Mouse (Mus musculus) hindbrain, embryonic 16.5 days (tissue): ENCODE measurements around the gene Il18bp. TPM values are rescaled to one million over a fixed set of nuclear protein-coding genes. Genes with fewer than 3 reads are reported as not detected.
"Not testable (repeated sequence)": the region's sequence is repeated elsewhere in the genome, so short reads cannot be mapped to it uniquely, and the experiment has no call there.

Source experiments
- ATAC-seq: fragments of 200-750 bp; cut with Nextera tagmentation; 2 replicates; pipeline ENCODE4 v1.8.0; 2017; ENCODE audit warnings: moderate TSS enrichment, moderate library complexity
- H3K27ac ChIP-seq: fragments of 300-500 bp; sonication (generic); 2 replicates; pipeline ENCODE4 v1.5.1; 2014; ENCODE audit warnings: low read depth, mild to moderate bottlenecking, control low read depth, low read length, moderate library complexity
- H3K27me3 ChIP-seq: fragments of 300-500 bp; sonication (generic); replicated peaks from 2 replicates; pipeline ENCODE4 v1.6.1; 2014; ENCODE audit warnings: low read length; ENCODE audit not compliant: control insufficient read depth, insufficient read depth
- H3K36me3 ChIP-seq: fragments of 300-500 bp; sonication (generic); 2 replicates; pipeline ENCODE4 v1.6.1; 2014; ENCODE audit warnings: mild to moderate bottlenecking, low read length, moderate library complexity, mixed read lengths; ENCODE audit not compliant: control insufficient read depth, insufficient read depth
- H3K4me1 ChIP-seq: fragments of 300-500 bp; sonication (generic); 2 replicates; pipeline ENCODE4 v1.6.1; 2014; ENCODE audit warnings: low read depth, low read length; ENCODE audit not compliant: control insufficient read depth, insufficient read depth
- H3K4me2 ChIP-seq: fragments of 300-500 bp; sonication (generic); 2 replicates; pipeline ENCODE4 v1.6.1; 2014; ENCODE audit warnings: mild to moderate bottlenecking, low read length, control low read depth, moderate library complexity
- H3K4me3 ChIP-seq: fragments of 300-500 bp; sonication (generic); 2 replicates; pipeline ENCODE4 v1.5.1; 2014; ENCODE audit warnings: mild to moderate bottlenecking, low read length, control low read depth, moderate library complexity
- H3K9ac ChIP-seq: fragments of 300-500 bp; sonication (generic); 2 replicates; pipeline ENCODE4 v1.6.1; 2014; ENCODE audit warnings: low read depth, mild to moderate bottlenecking, control low read depth, low read length, moderate library complexity
- H3K9me3 ChIP-seq: fragments of 300-500 bp; sonication (generic); 2 replicates; pipeline ENCODE4 v1.6.1; 2014; ENCODE audit warnings: mild to moderate bottlenecking, low read length, moderate library complexity; ENCODE audit not compliant: control insufficient read depth
- WGBS: fragments of 180-500 bp; shearing (Covaris S2); extraction: QIAGEN DNeasy Blood & Tissue Kit; methylation state at CpG from one replicate; pipeline ENCODE4 v1.1.7; 2014; 5-methylcytosine and 5-hydroxymethylcytosine counted together
- polyA plus RNA-seq: library from polyadenylated mRNA; unstranded; fragments of >200 nt; fragmentation: Nextera tagmentation; extraction: Ambion mirVana; gene quantifications from 2 replicates; pipeline ENCODE4 v1.2.1, GENCODE M21; 2015

Il18bp gene
- polyA plus RNA-seq: 4.1 and 4.7 TPM in 2 replicates

DNA sequence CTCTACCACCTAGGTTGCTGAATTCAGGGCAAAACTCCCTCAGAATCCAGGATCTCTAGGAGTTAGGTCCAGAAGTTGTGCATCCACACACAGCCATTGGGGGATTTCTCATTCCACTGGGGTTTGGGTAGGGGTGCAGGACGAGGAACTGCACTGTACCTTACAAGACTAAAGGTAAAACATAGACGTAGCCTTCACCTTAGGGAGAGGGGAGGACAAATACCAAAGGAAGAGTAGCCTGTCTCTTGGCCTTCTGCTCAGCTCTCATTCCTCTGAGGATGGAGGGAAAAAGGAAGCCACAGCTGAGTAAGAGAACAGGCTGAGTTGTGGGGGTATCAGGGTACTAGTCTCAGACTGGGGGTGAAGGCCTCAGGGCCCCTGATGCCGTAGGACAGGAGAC, at the start of gene Il18bp:
TSS of gene Il18bp (minus strand) at position 101 of the 400 bp plus-strand sequence.
- no peak for ATAC-seq
- peaks cover 52% of the 10 kb centered on the region for H3K36me3 ChIP-seq
- H3K4me3 ChIP-seq: no peak within 1 kb of the TSS
- H3K9me3 ChIP-seq: no peaks in the 10 kb centered on the region
- no peaks in the 10 kb centered on the region for H3K4me1 ChIP-seq
- H3K27ac ChIP-seq: no peak within 1 kb of the TSS
- 90% methylated on average over 3 of the region's 3 CpGs for WGBS
- no peaks in the 10 kb centered on the region for H3K27me3 ChIP-seq
- no peak within 1 kb of the TSS for H3K4me2 ChIP-seq
- H3K9ac ChIP-seq: no peak within 1 kb of the TSS

DNA sequence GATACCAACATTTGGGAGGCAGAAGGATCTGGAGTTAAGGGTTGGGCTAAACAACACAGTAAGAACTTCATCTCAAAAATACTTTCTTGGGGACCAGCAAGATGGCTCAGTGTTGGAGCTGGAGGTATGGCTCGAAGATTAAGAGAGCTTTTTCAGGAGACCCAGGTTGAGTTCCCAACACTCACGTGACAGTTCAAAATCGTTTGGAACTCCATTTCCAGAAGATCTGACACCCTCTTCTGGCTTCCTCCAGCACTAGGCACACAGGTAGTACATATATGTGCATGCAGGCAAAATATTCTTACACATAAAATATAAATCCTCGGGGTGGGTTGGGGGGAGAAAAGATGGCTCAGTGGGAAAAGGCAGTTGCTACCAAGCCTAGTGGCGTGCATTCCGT, 47.9 kb upstream of the Il18bp start:
- Histone ChIP-seq H3K36me3 (peaks cover 2% of the 10 kb centered on the region), H3K27me3 (no peaks in the 10 kb centered on the region), H3K4me3 (peak overlapping the region; percentile 77), H3K4me2 (peak overlapping the region; percentile 66), H3K9ac (no peak overlapping the region), H3K4me1 (peaks cover 24% of the 10 kb centered on the region), H3K27ac (no peak overlapping the region), H3K9me3 (no peaks in the 10 kb centered on the region)
- WGBS: 86% methylated on average over 6 of the region's 6 CpGs
- no peak for ATAC-seq

DNA sequence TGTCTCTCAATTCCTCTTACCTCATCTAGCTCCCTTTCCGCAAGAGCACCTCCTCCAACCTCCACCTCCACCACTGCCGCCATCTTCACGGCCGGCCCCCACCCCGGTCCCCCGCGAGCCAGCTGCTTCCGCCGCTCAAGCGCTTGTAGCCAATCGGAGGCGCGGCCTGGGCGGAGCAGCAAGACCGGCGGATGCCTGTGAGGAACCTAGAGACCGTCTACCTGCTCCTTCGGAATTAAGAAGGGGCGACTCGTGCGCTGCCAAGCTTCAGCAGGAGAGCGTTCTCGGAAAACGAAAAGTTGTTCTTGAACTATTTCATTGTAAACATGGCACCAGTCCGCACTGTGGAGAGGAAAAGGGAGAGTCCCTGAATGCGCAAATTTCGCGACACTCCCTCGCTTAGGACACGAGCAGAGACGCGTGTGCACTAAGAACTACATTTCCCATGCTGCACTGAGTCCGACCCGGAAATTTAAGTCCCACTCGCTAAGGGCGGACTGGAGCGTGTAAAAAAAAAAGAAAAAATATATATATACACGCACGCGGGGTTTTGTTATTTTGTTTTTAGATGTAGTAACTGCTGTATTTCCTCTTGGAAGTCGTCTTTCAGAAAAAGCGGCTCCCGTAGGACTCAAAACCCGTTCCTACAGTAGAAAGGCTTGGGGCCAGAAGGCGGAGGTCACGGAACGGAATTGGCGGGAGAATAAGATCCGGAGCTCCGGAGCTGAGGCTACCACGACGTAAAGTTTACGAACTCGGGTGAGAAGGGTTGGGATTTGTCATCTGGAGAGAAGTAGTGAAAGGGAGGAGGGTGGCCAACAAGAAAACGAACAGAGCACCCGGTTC, 46.8 kb upstream of the Il18bp start, which contains the start of the genes Rnf121, Xndc1 and Xntrpc:
TSS of gene Rnf121 (minus strand) at position 424 of the 846 bp plus-strand sequence.
TSS of gene Xndc1 (plus strand) at position 466 of the 846 bp plus-strand sequence.
TSS of gene Xntrpc (plus strand) at position 668 of the 846 bp plus-strand sequence.
- Histone ChIP-seq H3K36me3 (no peaks in the 10 kb centered on the region), H3K27me3 (no peaks in the 10 kb centered on the region), H3K27ac (peak within 1 kb of the TSS; percentile 86), H3K4me2 (peak within 1 kb of the TSS; percentile 82), H3K9me3 (no peaks in the 10 kb centered on the region), H3K9ac (peak within 1 kb of the TSS; percentile 82), H3K4me1 (peaks cover 24% of the 10 kb centered on the region), H3K4me3 (peak within 1 kb of the TSS; percentile 77)
- WGBS: under 1% methylated on average over 56 of the region's 56 CpGs
- peak; percentile 100 for ATAC-seq

GRCm38 (mm10) chr7:102064655-102065045, 46.2 kb upstream of the Il18bp start:
- H3K9me3 ChIP-seq: no peaks in the 10 kb centered on the region
- no peaks in the 10 kb centered on the region for H3K27me3 ChIP-seq
- ATAC-seq: peak; percentile 51
- H3K4me3 ChIP-seq: peak overlapping the region; percentile 77
- H3K36me3 ChIP-seq: no peaks in the 10 kb centered on the region; the same call in 1 of the 2 replicates
- H3K4me2 ChIP-seq: peak overlapping the region; percentile 82
- peaks cover 24% of the 10 kb centered on the region for H3K4me1 ChIP-seq
- WGBS: under 1% methylated on average over 9 of the region's 9 CpGs
- peak overlapping the region; percentile 80 for H3K27ac ChIP-seq
- H3K9ac ChIP-seq: peak overlapping the region; percentile 82

GRCm38 (mm10) chr7:102063891-102064290, 45.4 kb upstream of the Il18bp start:
- peak overlapping the region; percentile 77 for H3K4me3 ChIP-seq
- peaks cover 6% of the 10 kb centered on the region for H3K36me3 ChIP-seq
- no peaks in the 10 kb centered on the region for H3K9me3 ChIP-seq
- no peak for ATAC-seq
- H3K27me3 ChIP-seq: no peaks in the 10 kb centered on the region
- WGBS: 93% methylated on average over 9 of the region's 9 CpGs
- no peak overlapping the region for H3K27ac ChIP-seq
- peak overlapping the region; percentile 82 for H3K4me2 ChIP-seq
- H3K9ac ChIP-seq: no peak overlapping the region
- peaks cover 24% of the 10 kb centered on the region for H3K4me1 ChIP-seq

- 96% methylated on average over 1 of the region's 1 CpGs for WGBS
- Histone ChIP-seq H3K4me2 (no peak overlapping the region), H3K27ac (no peak overlapping the region), H3K9ac (no peak overlapping the region), H3K9me3 (no peaks in the 10 kb centered on the region), H3K27me3 (no peaks in the 10 kb centered on the region), H3K36me3 (peaks cover 6% of the 10 kb centered on the region), H3K4me3 (no peak overlapping the region), H3K4me1 (peaks cover 24% of the 10 kb centered on the region)
- no peak for ATAC-seq
Observed at GRCm38 (mm10) chr7:102062203-102062602, 43.7 kb upstream of the Il18bp start.

GRCm38 (mm10) chr7:102061353-102061752, 42.9 kb upstream of the Il18bp start:
- WGBS: 95% methylated on average over 3 of the region's 3 CpGs
- Histone ChIP-seq H3K4me2 (no peak overlapping the region), H3K27ac (no peak overlapping the region), H3K36me3 (peaks cover 6% of the 10 kb centered on the region), H3K9me3 (no peaks in the 10 kb centered on the region), H3K4me1 (peaks cover 21% of the 10 kb centered on the region), H3K27me3 (no peaks in the 10 kb centered on the region), H3K4me3 (no peak overlapping the region), H3K9ac (no peak overlapping the region)
- no peak for ATAC-seq

- not testable (repeated sequence) for H3K9me3 ChIP-seq, ATAC-seq, H3K27me3 ChIP-seq, H3K27ac ChIP-seq, H3K4me1 ChIP-seq, H3K4me3 ChIP-seq, H3K4me2 ChIP-seq, H3K9ac ChIP-seq, H3K36me3 ChIP-seq
Observed at GRCm38 (mm10) chr7:102048524-102048923, 30.0 kb upstream of the Il18bp start.

- H3K27ac ChIP-seq: no peak overlapping the region
- ATAC-seq: no peak
- no peaks in the 10 kb centered on the region for H3K4me1 ChIP-seq
- H3K4me2 ChIP-seq: no peak overlapping the region
- no peak overlapping the region for H3K9ac ChIP-seq
- H3K27me3 ChIP-seq: no peaks in the 10 kb centered on the region
- H3K4me3 ChIP-seq: no peak overlapping the region
- no peaks in the 10 kb centered on the region for H3K9me3 ChIP-seq
- H3K36me3 ChIP-seq: peaks cover 17% of the 10 kb centered on the region
- WGBS: 82% methylated on average over 2 of the region's 2 CpGs
Observed at GRCm38 (mm10) chr7:102042314-102042713, 23.8 kb upstream of the Il18bp start.
